Mouse (Mus musculus) myocyte (in vitro differentiated cells): ENCODE results near the gene Snap47.

ENCODE experiments used
- E2F4 ChIP-seq: IDR thresholded peaks from one replicate; pipeline ENCODE4 v1.6.1; 2011; ENCODE audit warnings: mild to moderate bottlenecking, control low read depth, moderate library complexity; ENCODE audit not compliant: insufficient read depth
- POLR2A ChIP-seq: IDR thresholded peaks from one replicate; pipeline ENCODE4 v1.6.1; 2011; ENCODE audit warnings: low read depth, mild to moderate bottlenecking, control low read depth, moderate library complexity; ENCODE audit not compliant: insufficient read length

DNA sequence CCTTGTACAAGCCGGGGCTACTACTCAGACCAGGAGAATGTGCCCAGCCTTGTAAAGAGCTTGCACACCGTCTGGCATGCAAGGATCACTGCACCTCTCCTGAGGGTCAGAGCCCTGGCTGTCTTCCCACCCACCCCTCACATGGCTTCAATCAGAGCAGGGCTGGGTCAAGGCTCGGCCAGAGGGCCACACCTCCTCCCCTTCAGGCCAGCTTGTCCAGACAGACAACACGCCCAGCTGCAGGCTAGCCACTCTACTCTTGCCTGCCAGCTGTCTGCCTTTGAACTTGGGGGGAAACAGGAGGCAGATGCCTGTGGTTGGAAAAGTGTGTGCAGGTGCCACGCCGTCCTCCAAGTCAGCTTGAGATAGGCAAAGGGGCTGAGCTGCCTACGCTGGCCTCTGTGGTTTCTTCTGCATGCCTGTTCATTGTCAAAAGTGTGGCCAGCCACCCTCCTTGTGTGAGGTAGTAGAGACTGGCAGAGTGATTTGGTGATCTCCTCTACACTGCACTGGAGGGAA lies 66.5 kb downstream of the Snap47 start:
- TF ChIP-seq POLR2A (no peak), E2F4 (no peak)
